8 mouse cellular contexts compared by ENCODE assay signal in genomic region chr2:131189521-131190309, GRCm38 (mm10). TPM values are rescaled to one million over a fixed set of nuclear protein-coding genes. Genes with fewer than 3 reads are reported as not detected.
A peak's percentile ranks its signal among the peaks of the same experiment; 100 is the strongest.
DNase-seq lines count a peak whose midpoint lies in the region; ATAC-seq lines count a peak whose summit lies in the region.

No protein-coding gene starts in this region.

- H3K36me3 ChIP-seq in midbrain, embryonic 13.5 days = peaks cover 23% of the 10 kb centered on the region

- peak overlapping the region; percentile 17; the same call in 1 of the 2 replicates for H3K9ac ChIP-seq in midbrain, embryonic 13.5 days (replicated peaks)

- H3K27me3 ChIP-seq in midbrain, embryonic 13.5 days = peaks cover 3% of the 10 kb centered on the region; the same call in 1 of the 2 replicates

- 43% methylated on average over 5 of the region's 5 CpGs for WGBS in midbrain, embryonic 13.5 days

- H3K4me1 ChIP-seq in midbrain, embryonic 13.5 days (replicated peaks) = peaks cover 52% of the 10 kb centered on the region

- peak overlapping the region; percentile 35 for H3K4me2 ChIP-seq in midbrain, embryonic 13.5 days (replicated peaks)

- ATAC-seq in midbrain, embryonic 13.5 days = no peak

- no peak overlapping the region for H3K4me3 ChIP-seq in midbrain, embryonic 13.5 days (replicated peaks)

- DNase-seq in heart, adult 11 months = peak; percentile 77
- no peak for DNase-seq in heart, adult 9 months (ENCODE audit: low spot score in 2 of 2)
- peak; percentile 57 for DNase-seq in T-cell, adult 2 months (ENCODE audit: low spot score)
- peak; percentile 76 for DNase-seq in induced T-regulatory cell, adult 2 months (ENCODE audit: low read depth)
- DNase-seq in heart, adult 8-10 months (ENCODE audit: low spot score) = no peak
- no peak for DNase-seq in kidney, adult 8-10 months
- no peak for DNase-seq in layer of hippocampus, adult 18-20 months (ENCODE audit: low spot score in 2 of 2)

- peak overlapping the region; percentile 78 for H3K27ac ChIP-seq in midbrain, embryonic 13.5 days

- no peaks in the 10 kb centered on the region for H3K9me3 ChIP-seq in midbrain, embryonic 13.5 days

RNA-seq across cellular contexts. Expression of gene Spef1, which starts 2.6 kb away (rescaled TPM):
- 10.8 and 11.5 TPM in 2 replicates for polyA plus RNA-seq in midbrain, embryonic 13.5 days (2015; fragmentation: Nextera tagmentation; extraction: Ambion mirVana)
- 1 to 10 TPM; 4.4 to 6.2 (median 4.9) TPM for total RNA-seq in heart, adult 8-10 months (2022)
- total RNA-seq in layer of hippocampus, adult 18-20 months (2021) = 1 to 10 TPM; 7.2 to 9.0 TPM

RNA-seq across cellular contexts. Expression of gene Cdc25b, which starts 3.0 kb away (rescaled TPM):
- 50.6 and 59.3 TPM in 2 replicates for polyA plus RNA-seq in midbrain, embryonic 13.5 days (2015; fragmentation: Nextera tagmentation; extraction: Ambion mirVana)
- 1 to 10 TPM; 4.3 to 4.9 (median 4.5) TPM for total RNA-seq in heart, adult 8-10 months (2022)
- 10 to 100 TPM; 15.5 to 15.9 TPM for total RNA-seq in layer of hippocampus, adult 18-20 months (2021)

RNA-seq across cellular contexts. Expression of gene Cenpb, which starts 9.8 kb away (rescaled TPM):
- 13.3 and 15.0 TPM in 2 replicates for polyA plus RNA-seq in midbrain, embryonic 13.5 days (2015; fragmentation: Nextera tagmentation; extraction: Ambion mirVana)
- 10 to 100 TPM; 89.5 to 93.4 (median 90.3) TPM for total RNA-seq in heart, adult 8-10 months (2022)
- 10 to 100 TPM; 70.4 to 73.5 TPM for total RNA-seq in layer of hippocampus, adult 18-20 months (2021)

RNA-seq across cellular contexts. Expression of gene Ap5s1, which starts 17.2 kb away (rescaled TPM):
- 32.7 and 33.4 TPM in 2 replicates for polyA plus RNA-seq in midbrain, embryonic 13.5 days (2015; fragmentation: Nextera tagmentation; extraction: Ambion mirVana)
- 10 to 100 TPM; 31.8 to 42.6 (median 37.9) TPM for total RNA-seq in heart, adult 8-10 months (2022)
- 10 to 100 TPM; 22.1 to 24.4 TPM for total RNA-seq in layer of hippocampus, adult 18-20 months (2021)

RNA-seq across cellular contexts. Expression of gene 1700037H04Rik, which starts 29.8 kb away (rescaled TPM):
- polyA plus RNA-seq in midbrain, embryonic 13.5 days (2015; fragmentation: Nextera tagmentation; extraction: Ambion mirVana) = 89.6 and 92.2 TPM in 2 replicates
- 10 to 100 TPM in 3 of 4 experiments, 1 to 10 TPM in 1; 9.7 to 12.1 (median 10.5) TPM for total RNA-seq in heart, adult 8-10 months (2022)
- 10 to 100 TPM; 57.7 to 60.0 TPM for total RNA-seq in layer of hippocampus, adult 18-20 months (2021)

Comparison
In these comparisons a context has a peak if more than half of its experiments do, and no peak if none do; other contexts are left out.
1. DNase-seq: peak in heart, adult 11 months (single experiment), T-cell, adult 2 months (single experiment) and induced T-regulatory cell, adult 2 months (single experiment); none in heart, adult 9 months (0 of 2), heart, adult 8-10 months (single experiment), kidney, adult 8-10 months (0 of 2) and layer of hippocampus, adult 18-20 months (0 of 2).